Mouse (Mus musculus) lung, postnatal 36 days (tissue): ENCODE data around the gene Sugct.
"Not testable (repeated sequence)": the region's sequence is repeated elsewhere in the genome, so short reads cannot be mapped to it uniquely, and the experiment has no call there.

Source experiments
- DNase-seq: peaks from one replicate; pipeline ENCODE4 v3.0.0; 2022; ENCODE audit warnings: mixed read lengths

Gene Sugct

DNA sequence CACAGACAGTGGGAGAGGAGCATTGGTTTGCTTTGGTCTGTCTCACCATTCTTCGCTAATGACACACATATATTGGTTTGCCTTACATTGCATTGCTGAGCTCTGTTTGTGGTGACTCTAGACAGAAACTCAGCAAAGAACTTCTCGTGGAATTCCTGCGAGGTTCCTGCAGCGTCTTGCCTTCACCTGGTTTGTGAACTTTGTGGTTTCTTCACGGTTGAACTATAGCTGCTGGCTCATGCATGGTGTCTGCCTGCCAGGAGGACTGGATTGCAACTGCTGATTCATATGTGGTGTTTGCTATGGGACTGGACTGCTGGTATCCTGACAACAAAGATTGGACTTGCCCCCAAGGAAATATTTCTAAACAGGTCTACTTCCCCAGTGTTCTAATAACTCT, 91.6 kb downstream of the Sugct start:
- no peak for DNase-seq

DNA sequence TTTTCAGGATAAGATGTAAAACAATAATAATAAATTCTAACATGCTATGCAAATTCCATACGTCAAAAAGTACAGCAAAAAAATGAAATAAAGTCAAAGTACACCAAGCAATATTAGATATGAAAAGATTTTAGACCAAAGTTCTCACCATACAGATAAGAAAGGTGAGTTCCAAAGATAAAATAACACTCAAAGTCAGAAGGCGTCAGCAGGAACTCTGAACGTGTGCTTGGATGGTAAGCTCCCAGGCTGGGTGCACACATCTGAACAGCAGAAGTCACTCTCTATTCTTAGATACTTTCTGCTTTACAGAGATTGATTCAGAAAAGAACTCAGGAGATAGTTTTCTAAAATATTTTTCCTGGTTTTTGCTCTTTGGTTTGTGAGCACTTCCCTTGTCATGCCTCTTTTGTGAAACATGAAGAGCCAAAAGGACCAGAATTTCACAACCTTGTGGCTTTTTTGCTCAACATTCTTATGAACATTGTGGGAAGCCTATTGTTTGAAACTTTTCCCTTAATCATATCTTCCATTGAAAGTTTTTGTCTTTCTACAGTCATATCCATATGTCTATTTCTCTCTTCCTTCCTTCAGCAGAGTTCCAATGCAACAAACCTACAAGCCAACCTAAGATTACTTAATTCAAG, 110.0 kb downstream of the Sugct start:
- no peak for DNase-seq

DNA sequence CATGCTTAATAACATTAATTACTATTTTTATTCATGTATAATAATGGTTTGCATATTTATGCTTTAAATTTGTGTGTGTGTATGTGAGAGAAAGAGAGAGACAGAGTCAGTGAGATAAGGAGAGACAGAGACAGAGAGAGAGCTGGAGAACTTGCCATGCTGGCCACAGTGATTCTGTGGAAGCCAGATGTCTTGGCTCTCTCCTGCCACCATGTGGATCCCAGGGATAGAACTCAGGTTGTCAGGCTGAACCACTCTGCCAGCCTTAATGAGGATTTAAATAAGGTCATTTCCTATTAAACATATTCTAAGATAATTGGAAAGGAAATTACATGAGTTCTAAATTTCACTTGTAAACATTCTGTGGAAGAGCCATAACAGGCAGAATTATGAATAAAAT, 110.5 kb downstream of the Sugct start:
- DNase-seq: peak; percentile 5

- no peak for DNase-seq
Observed at GRCm38 (mm10) chr13:17581684-17582083, 113.7 kb downstream of the Sugct start.

GRCm38 (mm10) chr13:17559357-17559756, 136.0 kb downstream of the Sugct start:
- DNase-seq: no peak

DNA sequence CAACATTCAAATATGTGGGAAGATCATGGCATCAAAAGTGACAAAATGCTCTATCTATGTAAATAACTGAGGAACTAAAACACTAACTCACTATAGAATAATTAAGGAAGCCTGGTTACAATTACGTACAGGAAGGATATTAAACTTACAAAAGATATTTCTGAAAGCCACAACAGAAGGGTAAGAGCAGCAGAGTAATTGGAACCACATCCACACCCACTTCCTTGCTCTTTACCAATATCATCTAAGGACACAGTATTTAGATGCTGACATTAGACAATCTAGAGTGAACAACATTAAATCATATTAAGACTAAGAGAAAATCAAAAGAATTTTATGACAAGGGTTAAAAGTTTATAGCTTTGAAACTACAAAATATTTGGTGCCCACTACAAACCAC, 159.0 kb downstream of the Sugct start:
- DNase-seq: no peak

DNA sequence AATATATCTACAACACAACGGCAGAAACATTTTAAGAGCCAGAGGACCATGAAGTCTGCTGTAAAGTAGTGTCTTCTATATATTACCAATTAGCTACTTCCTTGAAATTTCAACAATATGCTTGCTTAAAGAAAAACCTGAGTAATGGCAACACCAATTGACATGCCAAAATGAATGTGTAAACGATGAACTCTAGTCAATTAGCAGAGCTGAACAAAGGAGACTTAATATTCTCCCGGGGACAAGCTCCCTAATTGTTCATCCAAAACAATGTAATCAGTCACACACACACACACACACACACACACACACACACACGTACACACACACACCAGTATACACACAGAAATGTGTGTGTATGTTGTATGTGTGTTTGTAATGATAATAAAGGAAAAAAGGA, 160.5 kb downstream of the Sugct start:
- DNase-seq: no peak

- no peak for DNase-seq
Observed at GRCm38 (mm10) chr13:17534469-17534868, 160.9 kb downstream of the Sugct start.

- DNase-seq: no peak
Observed at GRCm38 (mm10) chr13:17511184-17511778, 184.1 kb downstream of the Sugct start.

- DNase-seq: no peak
Observed at GRCm38 (mm10) chr13:17494936-17495335, 200.4 kb downstream of the Sugct start.

- no peak for DNase-seq
Observed at GRCm38 (mm10) chr13:17494056-17494574, 201.2 kb downstream of the Sugct start.

GRCm38 (mm10) chr13:17457981-17458380, 237.4 kb downstream of the Sugct start:
- not testable (repeated sequence) for DNase-seq

DNA sequence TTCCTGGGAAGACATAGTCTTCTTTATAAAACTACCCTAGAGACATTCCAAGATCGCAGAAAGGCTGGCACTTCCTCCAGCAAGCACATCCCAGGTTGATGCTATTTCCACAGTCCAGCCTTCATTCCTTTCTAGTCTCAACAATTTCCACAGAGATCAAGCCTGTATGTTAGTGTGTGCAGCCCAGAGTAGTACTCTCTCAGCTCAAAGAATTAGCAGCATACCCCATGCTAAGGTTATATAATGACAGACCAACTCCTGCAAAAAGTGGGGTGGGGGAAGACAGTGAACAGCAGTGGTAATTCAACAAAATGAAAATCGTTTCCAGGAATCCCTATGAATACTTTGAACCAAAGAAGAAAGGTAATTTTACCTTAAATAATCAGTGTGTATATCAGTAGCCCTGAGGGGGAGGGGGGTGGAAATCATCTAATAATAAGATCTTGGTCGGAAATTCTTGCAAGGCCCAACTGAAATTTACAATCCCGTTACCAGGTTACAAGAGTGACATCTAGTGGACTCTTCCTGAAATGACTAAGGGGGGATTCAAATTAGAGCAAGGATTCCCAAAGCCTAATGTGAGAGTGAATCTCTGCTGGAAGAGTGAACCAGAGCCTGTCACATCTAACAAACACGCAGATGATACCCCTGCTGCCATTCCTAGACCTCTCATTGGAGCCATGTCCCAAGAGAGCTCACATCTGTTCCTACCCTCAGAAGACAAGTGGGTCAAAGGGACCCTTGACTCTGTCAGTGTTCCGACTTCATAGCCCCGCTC, 263.0 kb downstream of the Sugct start:
- DNase-seq: peak; percentile 35

- DNase-seq: no peak
Observed at GRCm38 (mm10) chr13:17421875-17422274, 273.5 kb downstream of the Sugct start.

DNA sequence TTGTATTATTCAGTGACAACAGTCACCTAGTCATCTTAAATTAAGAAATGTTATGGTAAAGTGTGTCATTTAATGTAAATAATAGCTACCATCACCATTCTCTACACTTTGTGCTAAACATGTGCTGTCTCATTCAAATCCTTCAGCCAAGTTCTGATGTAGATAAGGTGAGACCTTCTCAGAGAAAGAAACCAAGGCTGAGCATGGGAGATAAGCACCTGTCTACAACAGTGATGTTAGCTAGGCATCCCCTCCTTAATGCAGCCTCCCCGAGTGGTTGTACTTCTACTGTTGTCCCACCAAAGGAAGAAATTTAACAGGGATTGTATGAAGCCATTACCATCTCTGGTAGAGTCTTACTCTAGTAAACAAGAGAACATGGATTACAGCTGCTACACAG, 274.8 kb downstream of the Sugct start:
- DNase-seq: no peak

DNA sequence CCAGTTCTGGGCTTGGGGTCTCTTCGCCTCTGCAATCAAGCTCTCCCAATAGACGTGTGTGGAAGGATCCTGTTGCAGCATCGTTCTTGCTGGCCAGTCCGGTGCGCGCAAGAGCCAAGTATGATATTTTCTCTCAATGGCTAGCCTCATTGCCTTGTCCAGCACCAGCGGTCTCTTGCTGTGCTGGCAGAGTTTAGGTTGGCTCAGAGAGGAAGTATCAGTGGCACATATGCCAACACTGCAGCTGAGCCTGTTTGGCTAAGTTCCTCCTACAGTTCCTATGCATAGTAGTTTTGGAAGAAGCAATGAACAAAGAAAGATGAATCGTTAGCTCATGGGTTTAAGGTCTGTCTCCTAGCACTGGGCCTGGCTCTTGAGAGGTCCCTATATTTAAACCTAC, 352.5 kb downstream of the Sugct start:
- DNase-seq: no peak

DNA sequence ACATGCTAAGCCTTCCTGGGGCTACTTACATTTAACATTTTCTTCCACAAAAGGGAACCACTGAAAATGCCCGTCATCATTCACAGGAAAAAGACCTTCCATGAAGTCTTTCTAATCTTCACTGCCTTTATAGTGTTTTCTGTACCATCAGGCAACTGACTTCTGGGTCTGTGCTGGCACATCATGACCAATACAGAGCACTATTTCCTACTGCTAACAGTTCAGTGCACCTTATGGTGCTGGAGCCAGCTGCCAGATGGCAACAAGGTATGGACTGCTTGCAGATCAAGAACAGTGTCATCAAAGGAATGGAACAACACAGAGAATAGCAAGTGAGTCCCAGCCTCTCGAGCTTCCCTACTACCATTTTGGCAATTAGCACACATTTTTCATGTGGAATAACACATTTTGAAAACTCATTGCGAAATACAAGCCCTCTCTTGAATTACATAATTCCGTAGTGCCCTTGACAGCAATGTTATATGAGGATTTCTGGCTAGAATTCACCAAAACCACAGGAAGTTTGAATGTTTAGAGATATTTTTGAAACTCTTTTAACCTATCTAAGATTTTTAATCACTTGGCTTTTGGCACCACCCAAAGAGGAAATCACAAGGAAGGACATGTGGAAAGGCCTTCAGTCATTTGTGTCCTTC, 359.3 kb downstream of the Sugct start:
- no peak for DNase-seq

- DNase-seq: no peak
Observed at GRCm38 (mm10) chr13:17326863-17327262, 368.5 kb downstream of the Sugct start.

DNA sequence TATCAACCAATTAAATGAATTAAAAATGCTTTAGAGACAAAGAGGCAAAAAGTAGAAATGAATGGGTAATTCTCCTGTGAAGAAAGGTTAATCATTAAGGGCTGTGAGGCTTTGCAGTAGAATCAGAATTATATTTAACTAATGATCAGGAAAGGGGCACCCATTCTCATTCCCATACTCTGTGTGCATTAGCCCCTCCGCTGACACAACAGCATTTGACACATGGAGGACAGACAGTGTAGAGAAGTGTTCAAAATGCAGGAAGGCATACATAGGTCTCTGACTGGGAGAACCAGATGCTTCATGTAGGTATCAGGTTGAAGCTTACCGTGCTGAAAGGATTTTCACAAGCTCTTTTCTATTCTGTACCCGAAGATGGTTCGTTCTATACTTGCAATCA, 393.8 kb downstream of the Sugct start:
- DNase-seq: no peak

DNA sequence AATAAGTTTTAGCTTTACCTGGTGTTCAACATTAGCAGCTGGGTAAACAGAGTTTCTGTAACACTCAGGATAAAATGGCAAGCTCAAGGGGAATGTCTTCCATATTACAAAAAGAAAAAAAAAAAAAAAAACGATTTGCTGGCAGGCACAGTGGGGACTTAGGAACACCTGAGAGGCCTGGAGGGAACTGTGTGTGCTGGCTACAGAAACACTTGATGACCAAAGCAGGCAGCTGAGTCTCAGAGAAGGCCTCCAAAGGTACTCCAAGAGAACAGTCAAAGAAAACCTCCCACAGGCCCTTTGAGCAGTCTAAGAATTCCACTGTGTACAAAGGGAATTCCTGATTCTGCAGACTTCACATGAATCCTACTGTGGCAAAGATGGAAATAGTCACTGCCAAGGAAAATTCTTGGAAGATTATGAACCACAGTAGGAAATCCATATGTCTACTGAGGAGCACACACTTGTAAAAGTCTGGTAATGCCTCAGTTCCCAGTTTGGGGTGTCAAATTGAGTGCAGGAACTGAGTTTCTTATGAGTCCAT, 397.8 kb downstream of the Sugct start:
- no peak for DNase-seq

GRCm38 (mm10) chr13:17296912-17297311, 398.4 kb downstream of the Sugct start:
- DNase-seq: no peak

DNA sequence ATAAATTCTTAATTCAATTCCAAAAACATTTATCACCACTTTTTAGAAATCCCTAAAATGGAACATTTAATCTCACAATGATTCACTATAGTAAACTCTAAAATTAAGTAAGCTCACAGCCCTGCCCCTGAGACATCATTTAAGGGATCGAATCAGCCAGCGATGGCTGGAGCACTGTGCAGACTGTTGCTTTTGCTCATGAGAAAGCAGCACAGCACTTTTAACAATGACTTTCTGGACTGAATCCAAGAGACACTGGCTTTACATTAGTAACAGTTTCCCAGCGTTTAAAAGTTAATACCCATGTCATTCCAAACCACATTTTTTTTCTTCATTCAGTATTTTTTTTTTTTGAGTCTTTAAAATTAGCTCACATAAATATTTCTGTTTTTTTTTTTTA, 398.9 kb downstream of the Sugct start:
- DNase-seq: no peak

DNA sequence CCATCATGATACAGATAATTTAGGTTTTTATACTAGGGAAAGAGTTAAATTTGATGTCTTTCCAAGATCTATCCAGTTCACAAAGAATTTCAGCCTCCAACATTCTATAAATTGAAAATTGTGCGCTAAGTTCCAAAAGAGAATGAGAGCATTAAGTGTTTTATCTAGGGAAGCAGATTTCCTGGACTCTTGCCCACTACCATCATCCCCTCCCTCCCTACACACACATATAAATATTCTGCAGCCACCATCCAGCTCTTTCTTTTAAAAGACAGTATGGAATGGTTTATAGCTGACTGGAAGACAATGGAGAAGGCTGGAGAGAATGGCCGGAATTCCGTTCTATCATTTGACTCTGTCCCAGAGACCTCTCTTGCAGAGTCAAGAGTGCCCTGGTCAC, 404.3 kb downstream of the Sugct start:
- DNase-seq: no peak
